Comparison of ENCODE assay signal across 12 mouse cellular contexts in the genomic region with DNA sequence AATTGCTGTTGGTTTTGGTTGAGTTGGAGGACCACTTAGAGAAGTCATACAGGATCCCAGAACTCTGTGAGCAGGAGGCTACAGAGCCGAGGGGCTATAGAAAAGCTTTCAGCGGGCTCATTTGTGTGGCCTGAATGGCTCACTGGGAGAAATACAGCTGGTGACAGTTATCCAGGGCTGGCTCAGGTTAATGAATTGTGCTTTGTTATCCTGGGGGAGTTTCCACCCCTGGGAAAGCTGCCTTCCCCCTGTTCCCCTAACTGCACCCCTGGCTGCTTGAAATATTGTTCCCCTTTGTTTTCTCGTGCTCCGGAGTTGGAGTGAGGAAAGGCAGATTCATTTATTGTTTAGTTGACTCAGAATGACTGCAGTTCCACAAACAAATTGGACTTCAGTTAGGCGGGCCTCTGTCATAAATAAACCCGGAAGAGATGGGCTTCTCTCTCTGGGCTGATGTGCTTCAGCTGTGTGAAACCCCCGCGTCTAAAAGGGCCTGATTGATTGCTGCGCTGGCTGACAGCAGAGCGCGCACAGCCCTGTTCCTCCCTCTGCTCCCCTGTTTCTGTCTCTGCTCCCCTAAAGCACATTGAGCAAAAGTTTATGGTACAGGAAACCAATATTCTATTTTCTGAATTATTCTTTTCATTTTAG.
DNase-seq lines count a peak whose midpoint lies in the region; ATAC-seq lines count a peak whose summit lies in the region.
"Had no signal": no experiment of that assay in that cellular context is flagged by ENCODE, and none has a peak within 500 bp of the region (broad histone marks: within the 10 kb centered on the region; RNA-seq: fewer than 3 reads in every experiment).

No protein-coding gene starts in this region.

- no peak for DNase-seq in frontal cortex, adult 2 months (ENCODE audit: extremely low spot score in 1 of 2, low spot score in 1 of 2)
- DNase-seq in brain, adult 2 months (ENCODE audit: low read depth, low spot score) = peak; percentile 39
- peak; percentile 86 for DNase-seq in midbrain, embryonic 11.5 days (ENCODE audit: low spot score, missing footprints)
- no peak for DNase-seq in urinary bladder, postnatal 25 days (ENCODE audit: low spot score)
- DNase-seq in B cell, adult 2 months = no peak
- no peak for DNase-seq in urinary bladder, adult 18-20 months (ENCODE audit: low spot score in 2 of 2)
- DNase-seq: cerebellum, adult 8-10 months; gastrocnemius, postnatal 25 days; kidney, adult 8-10 months; liver, postnatal 0 days had no signal

- peaks cover 8% of the 10 kb centered on the region for H3K4me1 ChIP-seq in forebrain, embryonic 15.5 days
- 0 out of 2 replicates have a peak, but pooled peaks cover 4% of the 10 kb centered on the region for H3K4me1 ChIP-seq in midbrain, embryonic 11.5 days (ENCODE audit: control insufficient read depth, insufficient read depth, low read length)

- no peak overlapping the region for H3K9ac ChIP-seq in forebrain, embryonic 15.5 days (replicated peaks)
- peak overlapping the region; percentile 38; the same call in 1 of the 2 replicates for H3K9ac ChIP-seq in midbrain, embryonic 11.5 days (ENCODE audit: low read length)
- H3K9ac ChIP-seq: liver, postnatal 0 days had no signal

- WGBS in forebrain, embryonic 15.5 days = 5% methylated on average over 11 of the region's 11 CpGs
- WGBS in midbrain, embryonic 11.5 days = 18% methylated on average over 11 of the region's 11 CpGs

- H3K27me3 ChIP-seq in forebrain, embryonic 15.5 days = no peaks in the 10 kb centered on the region
- H3K27me3 ChIP-seq in midbrain, embryonic 11.5 days (ENCODE audit: control insufficient read depth, insufficient read depth, low read length) = no peaks in the 10 kb centered on the region

- no peaks in the 10 kb centered on the region for H3K36me3 ChIP-seq in forebrain, embryonic 15.5 days
- no peaks in the 10 kb centered on the region for H3K36me3 ChIP-seq in midbrain, embryonic 11.5 days (ENCODE audit: control insufficient read depth, insufficient read depth, low read length)

- H3K4me3 ChIP-seq in forebrain, embryonic 15.5 days = no peak overlapping the region
- no peak overlapping the region for H3K4me3 ChIP-seq in midbrain, embryonic 11.5 days (ENCODE audit: low read depth, low read length)

- H3K27ac ChIP-seq in forebrain, embryonic 15.5 days (replicated peaks) = no peak overlapping the region
- H3K27ac ChIP-seq in midbrain, embryonic 11.5 days (ENCODE audit: low read depth, low read length) = peak overlapping the region; percentile 40

- ATAC-seq in frontal cortex, adult (ENCODE audit: low TSS enrichment) = peak; percentile 27; the same call in 1 of the 2 replicates
- ATAC-seq in forebrain, embryonic 15.5 days (replicated peaks) = peak; percentile 76
- peak; percentile 83 for ATAC-seq in midbrain, embryonic 11.5 days (ENCODE audit: low FRiP score)
- ATAC-seq: liver, postnatal 0 days had no signal

- peak overlapping the region; percentile 2; the same call in 1 of the 2 replicates for H3K4me2 ChIP-seq in forebrain, embryonic 15.5 days (replicated peaks)
- H3K4me2 ChIP-seq in midbrain, embryonic 11.5 days = peak overlapping the region; percentile 23; the same call in 1 of the 2 replicates

- H3K9me3 ChIP-seq in forebrain, embryonic 15.5 days = no peaks in the 10 kb centered on the region
- no peaks in the 10 kb centered on the region for H3K9me3 ChIP-seq in midbrain, embryonic 11.5 days (ENCODE audit: control insufficient read depth, low read length)

Comparison
In these comparisons a context has a peak if more than half of its experiments do, and no peak if none do; other contexts are left out.
1. ATAC-seq: peak in every context shown above with its lines; median percentile 83 in midbrain, embryonic 11.5 days; 76 in forebrain, embryonic 15.5 days; 27 in frontal cortex, adult.
2. DNase-seq: peak in brain, adult 2 months (single experiment) and midbrain, embryonic 11.5 days (single experiment); none in frontal cortex, adult 2 months (0 of 2), urinary bladder, postnatal 25 days (single experiment), B cell, adult 2 months (0 of 2) and urinary bladder, adult 18-20 months (0 of 2).